Mouse (Mus musculus) erythroblast, embryonic 14.5 days (primary cell): ENCODE measurements around the gene Kcnab1.

Experiments used
- GATA1 ChIP-seq: IDR thresholded peaks from 2 replicates; pipeline ENCODE4 v1.6.1; 2012; ENCODE audit warnings: low read length, inconsistent platforms, mixed read lengths
- TAL1 ChIP-seq: IDR thresholded peaks from 3 replicates; pipeline ENCODE4 v1.6.1; 2012; ENCODE audit warnings: low read length, inconsistent platforms, mixed read lengths

DNA sequence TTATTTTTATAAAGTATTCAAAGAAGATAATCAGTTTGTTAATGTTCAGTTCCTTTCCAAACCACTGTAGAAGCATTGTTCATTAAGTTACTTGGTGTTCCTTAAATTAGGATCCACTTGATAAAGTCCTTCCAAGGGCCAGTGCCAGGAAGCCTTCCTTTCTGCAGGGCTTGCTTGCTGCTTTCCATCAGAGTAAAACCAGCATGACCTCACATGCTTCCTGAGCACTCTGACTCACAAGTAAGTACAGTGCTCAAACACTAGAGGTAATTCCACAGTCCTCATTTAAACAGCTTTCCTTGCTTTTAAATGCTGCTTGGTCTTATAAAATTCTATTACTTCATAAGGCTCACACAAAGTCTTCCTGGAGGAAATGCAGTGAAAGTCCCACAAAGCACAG lies 276.6 kb downstream of the Kcnab1 start:
- TF ChIP-seq GATA1 (no peak), TAL1 (no peak)
